Mouse (Mus musculus) common myeloid progenitor, adult 5-6 weeks (primary cell): ENCODE results near the gene Ccdc105. TPM values are rescaled to one million over a fixed set of nuclear protein-coding genes. Genes with fewer than 3 reads are reported as not detected.
A peak's percentile ranks its signal among the peaks of the same experiment; 100 is the strongest.

Experiments used
- ATAC-seq: replicated peaks from 2 replicates; pipeline ENCODE4 v1.8.0; 2016; ENCODE audit warnings: low read depth, mild to moderate bottlenecking, moderate TSS enrichment, inconsistent platforms; ENCODE audit not compliant: poor library complexity, severe bottlenecking
- total RNA-seq: library from RNA; stranded (forward); fragments of 200-1000, 187-1606 nt; gene quantifications from 2 replicates; pipeline ENCODE4 v1.2.3, GENCODE M21; 2017

Ccdc105 gene
- total RNA-seq, result not detected in 2 replicates

GRCm38 (mm10) chr10:78752452-78753191, at the start of gene Ccdc105:
Gene Ccdc105 (minus strand): TSS chr10:78753065.
- peak; percentile 55 for ATAC-seq

- no peak for ATAC-seq
Measured at GRCm38 (mm10) chr10:78801449-78801848, 48.6 kb upstream of the Ccdc105 start.

DNA sequence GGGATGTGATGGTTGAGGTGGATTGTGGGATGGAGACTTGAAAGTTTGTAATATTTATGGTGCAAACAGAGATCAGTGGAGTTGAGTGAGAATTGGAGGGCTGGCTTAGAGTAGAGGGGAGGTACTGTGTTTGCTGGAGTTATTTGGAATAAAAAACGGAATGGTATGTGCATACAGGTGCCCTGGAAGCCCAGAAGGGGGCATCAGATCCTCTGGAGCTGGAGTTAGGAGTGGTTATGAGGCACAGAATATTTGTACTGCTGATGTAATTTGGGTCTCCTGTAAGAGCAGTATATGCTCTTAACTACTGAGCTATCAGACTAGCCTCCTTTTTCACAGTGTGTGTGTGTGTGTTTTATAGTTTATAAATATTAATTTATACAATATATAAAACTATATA, 37.7 kb upstream of the Ccdc105 start:
- ATAC-seq, result no peak

- peak; percentile 39; the same call in 1 of the 2 replicates for ATAC-seq
Measured at GRCm38 (mm10) chr10:78787566-78788087, 34.8 kb upstream of the Ccdc105 start.

DNA sequence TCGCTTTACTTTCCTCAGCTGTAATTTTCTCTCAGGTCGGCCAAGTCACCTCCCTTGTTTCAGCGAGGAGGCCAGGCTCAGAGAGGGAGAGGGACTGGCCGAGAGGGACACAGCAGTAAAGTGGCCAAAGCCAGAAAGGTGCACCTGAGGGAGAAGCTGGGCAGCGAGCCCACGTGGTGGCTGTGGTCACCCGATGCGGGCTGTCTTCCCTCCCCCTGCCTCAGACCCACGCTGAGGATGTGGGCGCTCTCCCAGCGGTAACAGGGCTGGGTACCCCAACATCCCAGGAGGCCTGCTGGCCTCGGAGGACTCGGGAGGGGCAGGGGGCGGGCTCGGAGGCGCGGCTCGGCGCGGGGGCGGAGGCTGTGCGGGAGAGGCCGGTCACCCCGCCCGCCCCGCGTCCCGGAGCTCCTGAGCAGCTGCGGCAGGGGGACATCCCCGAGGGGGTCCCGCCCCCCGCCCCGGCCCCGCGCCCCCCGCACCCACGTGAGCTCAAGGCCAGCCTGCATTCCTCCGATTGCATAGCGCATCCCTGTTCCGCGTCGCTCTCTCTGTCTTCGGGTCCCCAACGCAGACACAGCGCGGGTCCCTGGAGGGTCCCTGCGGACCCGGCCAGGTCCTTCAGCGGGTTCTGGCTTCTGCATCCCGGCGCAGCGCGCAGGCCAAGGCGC, 27.3 kb upstream of the Ccdc105 start, which contains the start of gene Slc1a6:
Slc1a6 (plus strand) TSS at position 516 of the 671 bp plus-strand sequence.
- peak; percentile 80 for ATAC-seq

DNA sequence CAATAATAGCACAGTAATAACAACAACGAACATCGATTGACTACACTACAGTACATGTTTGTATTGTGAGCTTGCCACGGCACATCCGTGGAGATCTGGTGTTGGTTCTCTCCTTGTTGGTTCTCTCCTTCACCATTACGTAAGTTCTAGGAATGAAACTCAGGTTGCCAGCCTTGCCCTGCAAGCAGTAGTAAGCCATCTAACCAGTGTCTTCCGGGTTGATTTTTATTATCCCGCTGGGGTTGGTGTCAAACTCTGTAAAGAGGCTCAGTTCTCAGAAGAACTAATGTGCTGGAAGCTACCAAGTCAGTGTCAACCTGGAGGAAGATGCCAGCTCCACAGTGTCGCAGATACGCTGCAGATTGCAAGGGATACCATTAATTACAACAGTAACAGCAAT, 26.7 kb upstream of the Ccdc105 start:
- ATAC-seq, result peak; percentile 50; the same call in 1 of the 2 replicates

DNA sequence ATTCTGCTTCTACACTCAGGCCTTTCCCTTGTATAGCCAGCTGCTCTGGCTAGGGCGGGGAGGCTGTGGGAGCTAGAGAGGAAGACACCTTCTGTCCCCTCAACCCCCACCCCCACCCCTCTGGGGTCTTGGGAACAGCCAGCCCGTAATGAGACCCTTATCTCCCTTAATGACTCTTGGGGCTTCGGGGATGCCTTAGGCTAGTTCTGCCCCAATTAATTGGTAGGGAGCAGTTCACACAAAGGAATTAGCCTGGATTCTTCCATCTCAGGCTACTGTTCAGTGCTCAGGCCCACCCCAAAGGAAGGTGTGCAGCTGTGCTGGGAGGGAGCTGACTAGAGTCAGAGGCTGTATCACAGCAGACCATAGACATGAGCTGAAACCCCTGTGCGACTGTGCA, 23.0 kb upstream of the Ccdc105 start:
- no peak for ATAC-seq

DNA sequence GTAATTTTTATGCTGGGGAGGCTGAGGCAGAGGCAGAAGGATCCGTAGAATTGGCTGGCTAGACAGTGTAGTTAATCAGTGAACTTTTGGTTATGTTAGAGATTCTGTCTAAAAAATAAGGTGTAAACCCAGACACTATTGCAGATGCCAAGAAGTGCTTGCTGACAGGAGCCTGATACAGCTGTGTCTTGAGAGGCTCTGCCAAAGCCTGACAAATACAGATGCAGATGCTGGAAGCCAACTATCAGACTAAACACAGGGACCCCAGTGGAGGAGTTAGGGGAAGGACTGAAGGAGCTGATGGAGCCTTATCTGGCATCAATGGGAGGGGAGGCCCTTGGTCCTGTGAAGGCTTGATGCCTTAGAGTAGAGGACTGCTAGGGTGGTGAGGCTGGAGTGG, 12.7 kb upstream of the Ccdc105 start:
- ATAC-seq, result no peak

- ATAC-seq, result peak; percentile 61; the same call in 1 of the 2 replicates
Measured at GRCm38 (mm10) chr10:78756021-78756420, 3.2 kb upstream of the Ccdc105 start.

GRCm38 (mm10) chr10:78748946-78749345, 3.9 kb downstream of the Ccdc105 start:
- ATAC-seq, result no peak

GRCm38 (mm10) chr10:78748161-78748560, 4.7 kb downstream of the Ccdc105 start:
- no peak for ATAC-seq

DNA sequence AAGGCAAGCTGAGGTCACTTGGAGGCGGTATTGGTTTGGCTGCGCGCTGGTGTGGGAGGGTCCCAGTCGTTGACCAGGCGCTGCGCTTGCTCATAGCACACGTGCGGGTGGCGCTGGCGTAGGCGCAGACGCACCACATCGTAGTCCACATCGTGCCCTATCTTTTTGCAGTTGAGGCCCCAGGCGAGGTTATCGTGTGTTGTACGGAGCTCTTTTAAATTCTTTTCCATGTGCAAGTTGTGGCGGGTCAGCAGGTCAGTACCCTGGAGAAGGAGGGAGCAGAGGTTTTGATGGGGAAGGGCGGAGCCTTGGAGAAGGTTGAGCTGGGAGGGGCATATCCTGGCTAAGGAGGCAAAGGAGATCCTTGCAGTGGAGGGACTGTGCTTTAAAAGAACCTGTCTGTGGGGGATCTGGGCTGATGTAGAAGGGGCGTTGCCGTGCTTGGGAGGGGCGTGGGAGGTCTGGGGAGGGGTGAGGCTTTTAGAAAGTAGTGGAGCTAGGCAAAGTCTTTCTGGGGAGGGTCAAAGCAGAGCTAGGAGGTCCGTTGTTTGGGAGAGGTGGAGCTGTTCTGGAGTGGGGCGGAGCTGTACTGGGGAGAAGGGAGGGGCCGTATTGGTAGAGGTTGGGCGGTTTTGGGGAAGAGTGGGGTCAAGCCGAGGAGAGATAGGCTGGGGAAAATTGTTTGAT, 5.7 kb downstream of the Ccdc105 start:
- ATAC-seq, result no peak

DNA sequence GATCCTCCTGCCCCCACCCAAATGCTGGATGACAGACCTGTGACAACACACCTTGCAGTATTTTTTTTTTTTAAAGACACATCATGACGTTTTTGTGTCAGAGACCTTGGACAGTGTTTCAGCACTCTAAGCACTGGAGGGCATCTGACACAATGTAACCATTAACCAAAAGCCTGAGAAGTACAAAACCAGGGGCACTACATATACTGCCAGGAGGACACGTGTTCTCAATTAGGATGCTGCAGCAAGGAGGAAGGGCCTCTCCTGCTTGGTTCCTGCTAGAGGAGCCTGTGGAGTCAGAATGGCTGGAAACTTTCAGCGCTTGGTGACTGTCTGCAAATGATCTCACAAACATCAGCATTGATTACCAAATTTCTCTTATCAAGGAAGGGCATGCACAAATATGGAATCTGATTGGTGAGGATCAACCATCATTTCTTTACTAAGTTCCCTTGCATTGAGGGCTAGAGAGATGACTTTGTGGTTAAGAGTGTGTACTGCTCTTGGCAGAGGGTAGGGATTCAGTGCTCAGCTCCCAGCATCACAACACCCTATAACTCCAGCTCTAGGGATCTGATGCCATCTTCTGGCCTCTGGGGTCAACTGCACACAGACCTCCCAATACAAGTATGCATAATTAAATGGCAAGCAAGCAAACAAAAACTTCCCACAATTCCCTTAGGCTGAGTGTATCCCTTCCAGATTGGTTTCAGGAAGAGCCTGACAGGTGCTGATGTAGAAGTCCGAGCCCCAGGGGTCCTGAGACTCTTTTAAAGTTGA, 7.2 kb downstream of the Ccdc105 start:
- ATAC-seq, result peak; percentile 36

GRCm38 (mm10) chr10:78743721-78744120, 9.1 kb downstream of the Ccdc105 start:
- ATAC-seq, result no peak

DNA sequence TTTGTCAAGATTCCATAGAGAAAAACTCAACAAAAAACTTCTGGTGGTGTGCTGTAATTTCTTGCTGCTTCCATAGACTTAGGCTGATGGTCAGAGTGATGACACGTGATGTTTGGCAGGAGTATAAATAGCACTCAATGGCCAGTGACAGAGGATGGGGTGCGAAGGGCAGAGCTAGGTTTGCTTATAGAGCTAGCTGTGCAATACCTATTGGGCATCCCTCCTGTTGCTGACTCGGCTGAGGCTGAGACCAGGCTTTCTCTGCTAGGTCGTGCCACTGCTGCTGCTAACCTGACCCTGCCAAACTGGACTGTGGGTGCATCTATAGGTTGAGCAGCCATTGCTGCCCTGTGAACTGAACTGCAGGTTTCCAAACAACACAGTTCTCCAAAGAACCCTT, 13.0 kb downstream of the Ccdc105 start:
- ATAC-seq, result no peak

DNA sequence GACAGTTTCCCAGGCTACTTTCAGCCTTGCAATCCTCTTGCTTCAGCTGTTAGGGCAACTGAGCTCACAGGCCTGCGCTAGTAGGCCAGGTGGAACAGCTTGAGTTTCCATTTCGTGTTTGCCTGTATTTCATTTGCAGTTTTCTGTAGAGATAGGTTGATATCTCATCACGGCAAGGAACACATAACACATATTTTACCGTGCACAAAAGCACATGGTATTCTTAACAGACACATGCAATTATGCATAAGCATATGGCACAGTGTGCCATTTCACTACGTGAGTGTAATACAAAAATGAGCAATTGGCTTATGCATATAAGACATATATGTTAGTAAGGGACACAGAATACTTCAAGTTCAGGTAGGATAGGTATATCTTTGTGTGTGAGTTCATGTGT, 25.0 kb downstream of the Ccdc105 start:
- no peak for ATAC-seq

- ATAC-seq, result no peak
Measured at GRCm38 (mm10) chr10:78727035-78727434, 25.8 kb downstream of the Ccdc105 start.

- ATAC-seq, result no peak
Measured at GRCm38 (mm10) chr10:78723416-78723815, 29.4 kb downstream of the Ccdc105 start.

GRCm38 (mm10) chr10:78722654-78723053, 30.2 kb downstream of the Ccdc105 start:
- no peak for ATAC-seq

- ATAC-seq, result no peak
Measured at GRCm38 (mm10) chr10:78722036-78722435, 30.8 kb downstream of the Ccdc105 start.
